8 mouse cellular contexts compared by ENCODE assay signal in genomic region chr6:127561231-127562020, GRCm38 (mm10). TPM values are rescaled to one million over a fixed set of nuclear protein-coding genes. Genes with fewer than 3 reads are reported as not detected.
DNase-seq lines count a peak whose midpoint lies in the region; ATAC-seq and TF ChIP-seq lines count a peak whose summit lies in the region.

TSS of gene Cracr2a (plus strand) at chr6:127561338.

- H3K4me1 ChIP-seq in cerebellum, adult 2 months (ENCODE audit: control insufficient read depth, insufficient read depth, low read length): no peaks in the 10 kb centered on the region
- H3K4me1 ChIP-seq in forebrain, embryonic 16.5 days (replicated peaks; ENCODE audit: control insufficient read depth, insufficient read depth, low read length): peaks cover 7% of the 10 kb centered on the region
- peaks cover 7% of the 10 kb centered on the region for H3K4me1 ChIP-seq in lung, adult 2 months (ENCODE audit: control insufficient read depth, insufficient read depth, low read length)
- peaks cover 9% of the 10 kb centered on the region for H3K4me1 ChIP-seq in neural tube, embryonic 15.5 days

- no peak within 1 kb of the TSS for H3K27ac ChIP-seq in cerebellum, adult 2 months (ENCODE audit: insufficient read depth, low read length)
- no peak within 1 kb of the TSS for H3K27ac ChIP-seq in forebrain, embryonic 16.5 days (ENCODE audit: low read length)
- H3K27ac ChIP-seq in neural tube, embryonic 15.5 days (replicated peaks): peak within 1 kb of the TSS; percentile 6; the same call in 1 of the 2 replicates

- TF ChIP-seq CTCF in cerebellum, adult 2 months (IDR thresholded peaks at IDR 0.05; ENCODE audit: borderline replicate concordance, insufficient read depth, low read depth, low read length): peak; percentile 66; the same call in 1 of the 2 replicates
- peak; percentile 65 for TF ChIP-seq CTCF in lung, adult 2 months (IDR thresholded peaks at IDR 0.05; ENCODE audit: insufficient read depth, low read length)

- DNase-seq in MEL-GATA-1-ER (ENCODE audit: extremely low read depth, low read depth): peak; percentile 74
- peak; percentile 33 to 47 for DNase-seq in cerebellum, adult 2 months
- DNase-seq in heart, postnatal 25 days (ENCODE audit: low spot score): peak; percentile 69
- DNase-seq in layer of hippocampus, adult 18-20 months (ENCODE audit: low spot score in 2 of 2): peak; percentile 17 to 70
- peak; percentile 83 for DNase-seq in lung, adult 2 months
- peak; percentile 51 for DNase-seq in testis, postnatal 14 days (ENCODE audit: low spot score)

- no peaks in the 10 kb centered on the region for H3K36me3 ChIP-seq in forebrain, embryonic 16.5 days (ENCODE audit: control insufficient read depth, insufficient read depth)
- H3K36me3 ChIP-seq in neural tube, embryonic 15.5 days: no peaks in the 10 kb centered on the region

- H3K9me3 ChIP-seq in forebrain, embryonic 16.5 days (ENCODE audit: control insufficient read depth, low read length): no peaks in the 10 kb centered on the region
- H3K9me3 ChIP-seq in neural tube, embryonic 15.5 days (replicated peaks): no peaks in the 10 kb centered on the region

- H3K27me3 ChIP-seq in cerebellum, adult 2 months (ENCODE audit: control insufficient read depth, insufficient read depth, low read length): no peaks in the 10 kb centered on the region
- H3K27me3 ChIP-seq in forebrain, embryonic 16.5 days (replicated peaks; ENCODE audit: control insufficient read depth, insufficient read depth, low read length): no peaks in the 10 kb centered on the region
- H3K27me3 ChIP-seq in neural tube, embryonic 15.5 days (replicated peaks): 0 out of 2 replicates have a peak, but pooled peaks cover 3% of the 10 kb centered on the region

- no peak for TF ChIP-seq POLR2A in cerebellum, adult 2 months (IDR thresholded peaks at IDR 0.05; ENCODE audit: borderline replicate concordance, insufficient read depth, low read length)
- TF ChIP-seq POLR2A in lung, adult 2 months (IDR thresholded peaks at IDR 0.05; ENCODE audit: borderline replicate concordance, extremely low read depth, low read depth, low read length): peak; percentile 40; the same call in 1 of the 2 replicates

- H3K9ac ChIP-seq in forebrain, embryonic 16.5 days (replicated peaks; ENCODE audit: low read depth, low read length): peak within 1 kb of the TSS; percentile 23
- peak within 1 kb of the TSS; percentile 36 for H3K9ac ChIP-seq in neural tube, embryonic 15.5 days (replicated peaks)

- peak within 1 kb of the TSS; percentile 70 for H3K4me2 ChIP-seq in forebrain, embryonic 16.5 days (ENCODE audit: low read length)
- peak within 1 kb of the TSS; percentile 75 for H3K4me2 ChIP-seq in neural tube, embryonic 15.5 days

- peak; percentile 88 for ATAC-seq in forebrain, embryonic 16.5 days
- peak; percentile 90 for ATAC-seq in neural tube, embryonic 15.5 days (ENCODE audit: low FRiP score)

- WGBS in cerebellum, adult 2 months: under 1% methylated on average over 22 of the region's 22 CpGs
- WGBS in forebrain, embryonic 16.5 days: 0% methylated on average over 22 of the region's 22 CpGs
- WGBS in lung, adult 2 months: 0% methylated on average over 22 of the region's 22 CpGs
- WGBS in neural tube, embryonic 15.5 days: under 1% methylated on average over 22 of the region's 22 CpGs

- intact Hi-C loops in heart, postnatal 25 days (cut with DNase I): no loop called here

- H3K4me3 ChIP-seq in cerebellum, adult 2 months (replicated peaks; ENCODE audit: insufficient read depth, low read depth, low read length): no peak within 1 kb of the TSS
- peak within 1 kb of the TSS; percentile 39 for H3K4me3 ChIP-seq in forebrain, embryonic 16.5 days (replicated peaks; ENCODE audit: low read length)
- H3K4me3 ChIP-seq in lung, adult 2 months (replicated peaks; ENCODE audit: extremely low read depth, low read depth, low read length): peak within 1 kb of the TSS; percentile 89
- H3K4me3 ChIP-seq in neural tube, embryonic 15.5 days (replicated peaks): peak within 1 kb of the TSS; percentile 42

RNA-seq across cellular contexts. Expression of gene Cracr2a, which starts in this region (rescaled TPM):
- 0.62 and 0.63 TPM in 2 replicates for polyA plus RNA-seq in cerebellum, adult 2 months (2012; rRNA removed)
- 0.16 and 0.32 TPM in 2 replicates for polyA plus RNA-seq in forebrain, embryonic 16.5 days (2015; fragmentation: Nextera tagmentation; extraction: Ambion mirVana)
- total RNA-seq in heart, postnatal 25 days (2021): 1 to 10 TPM; 1.5 to 1.6 TPM
- total RNA-seq in layer of hippocampus, adult 18-20 months (2021): 1 to 10 TPM; 1.5 to 3.0 TPM
- polyA plus RNA-seq in lung, adult 2 months (2012; rRNA removed): 10.2 and 12.7 TPM in 2 replicates
- polyA plus RNA-seq in neural tube, embryonic 15.5 days (2015; fragmentation: Nextera tagmentation; extraction: Ambion mirVana): 1.0 and 1.2 TPM in 2 replicates

Comparison
In these comparisons a context has a peak if more than half of its experiments do, and no peak if none do; other contexts are left out.
1. Peak in DNase-seq in cerebellum, adult 2 months; RNA of the gene not detected or under 1 TPM.
2. Peak in ATAC-seq, H3K4me3 ChIP-seq, H3K9ac ChIP-seq and H3K4me2 ChIP-seq in forebrain, embryonic 16.5 days; RNA of the gene not detected or under 1 TPM.